Mouse (Mus musculus) heart, embryonic 16.5 days (tissue): Measurements from ENCODE around the gene Ap4b1. TPM values are rescaled to one million over a fixed set of nuclear protein-coding genes. Genes with fewer than 3 reads are reported as not detected.

Experiments
- ATAC-seq: fragments of 200-750 bp; cut with Nextera tagmentation; replicated peaks from 2 replicates; pipeline ENCODE4 v1.8.0; 2017; ENCODE audit warnings: moderate number of reproducible peaks; ENCODE audit not compliant: insufficient read depth, low FRiP score; ENCODE audit errors: extremely low read depth
- H3K27ac ChIP-seq: fragments of 300-500 bp; sonication (generic); 2 replicates; pipeline ENCODE4 v1.5.1; 2014; ENCODE audit warnings: mild to moderate bottlenecking, low read length, control low read depth, moderate library complexity
- H3K27me3 ChIP-seq: fragments of 300-500 bp; sonication (generic); 2 replicates; pipeline ENCODE4 v1.6.1; 2014; ENCODE audit warnings: low read length, mixed read lengths; ENCODE audit not compliant: control insufficient read depth, insufficient read depth
- H3K36me3 ChIP-seq: fragments of 300-500 bp; sonication (generic); 2 replicates; pipeline ENCODE4 v1.6.1; 2014; ENCODE audit not compliant: control insufficient read depth, insufficient read depth
- H3K4me1 ChIP-seq: fragments of 300-500 bp; sonication (generic); 2 replicates; pipeline ENCODE4 v1.6.1; 2014; ENCODE audit warnings: low read length, mixed read lengths; ENCODE audit not compliant: control insufficient read depth, insufficient read depth
- H3K4me2 ChIP-seq: fragments of 300-500 bp; sonication (generic); 2 replicates; pipeline ENCODE4 v1.6.1; 2014; ENCODE audit warnings: low read depth, mild to moderate bottlenecking, control low read depth, low read length
- H3K4me3 ChIP-seq: fragments of 300-500 bp; sonication (generic); 2 replicates; pipeline ENCODE4 v1.5.1; 2014; ENCODE audit warnings: mild to moderate bottlenecking, control low read depth, low read length
- H3K9ac ChIP-seq: fragments of 300-500 bp; sonication (generic); 2 replicates; pipeline ENCODE4 v1.6.1; 2014; ENCODE audit warnings: low read length, control low read depth
- H3K9me3 ChIP-seq: fragments of 300-500 bp; sonication (generic); replicated peaks from 2 replicates; pipeline ENCODE4 v1.6.1; 2016; ENCODE audit warnings: low read length; ENCODE audit not compliant: control insufficient read depth
- WGBS: fragments of 180-500 bp; shearing (Covaris S2); extraction: QIAGEN DNeasy Blood & Tissue Kit; methylation state at CpG from one replicate; pipeline ENCODE4 v1.1.7; 2014; 5-methylcytosine and 5-hydroxymethylcytosine counted together
- polyA plus RNA-seq: library from polyadenylated mRNA; unstranded; fragments of >200 nt; fragmentation: Nextera tagmentation; extraction: Ambion mirVana; gene quantifications from 2 replicates; pipeline ENCODE4 v1.2.1, GENCODE M21; 2015

Gene Ap4b1
- polyA plus RNA-seq, 1 experiment from 2014 or later = 17.2 TPM

GRCm38 (mm10) chr3:103779183-103779582, 30.1 kb upstream of the Ap4b1 start:
- H3K9ac ChIP-seq = no peak overlapping the region
- 77% methylated on average over 7 of the region's 7 CpGs for WGBS

GRCm38 (mm10) chr3:103780271-103780670, 29.0 kb upstream of the Ap4b1 start:
- H3K4me3 ChIP-seq = no peak overlapping the region
- H3K27ac ChIP-seq = no peak overlapping the region
- H3K4me2 ChIP-seq = no peak overlapping the region
- H3K36me3 ChIP-seq = peaks cover 8% of the 10 kb centered on the region
- H3K27me3 ChIP-seq = no peaks in the 10 kb centered on the region
- H3K4me1 ChIP-seq = peaks cover 15% of the 10 kb centered on the region
- no peak for ATAC-seq
- no peaks in the 10 kb centered on the region for H3K9me3 ChIP-seq
- WGBS = 88% methylated on average over 3 of the region's 3 CpGs
- no peak overlapping the region for H3K9ac ChIP-seq

More at GRCm38 (mm10) chr3:103779183-103779582, 30.1 kb upstream of the Ap4b1 start:
- Histone ChIP-seq H3K27me3 (no peaks in the 10 kb centered on the region), H3K27ac (0 out of 2 replicates have a peak overlapping the region, but pooled peaks have one; percentile 5), H3K4me2 (no peak overlapping the region), H3K4me3 (no peak overlapping the region), H3K9me3 (no peaks in the 10 kb centered on the region), H3K36me3 (peaks cover 8% of the 10 kb centered on the region), H3K4me1 (peaks cover 14% of the 10 kb centered on the region)
- no peak for ATAC-seq

GRCm38 (mm10) chr3:103780777-103781176, 28.5 kb upstream of the Ap4b1 start:
- Histone ChIP-seq H3K4me1 (peaks cover 18% of the 10 kb centered on the region), H3K27me3 (no peaks in the 10 kb centered on the region), H3K4me2 (no peak overlapping the region), H3K4me3 (no peak overlapping the region), H3K9ac (no peak overlapping the region), H3K27ac (no peak overlapping the region), H3K9me3 (no peaks in the 10 kb centered on the region), H3K36me3 (peaks cover 8% of the 10 kb centered on the region)
- WGBS = 66% methylated on average over 5 of the region's 5 CpGs
- no peak for ATAC-seq

- Histone ChIP-seq H3K4me2 (no peak overlapping the region), H3K4me3 (no peak overlapping the region), H3K9ac (no peak overlapping the region), H3K27ac (no peak overlapping the region), H3K9me3 (no peaks in the 10 kb centered on the region), H3K27me3 (no peaks in the 10 kb centered on the region), H3K4me1 (peaks cover 22% of the 10 kb centered on the region), H3K36me3 (0 out of 2 replicates have a peak, but pooled peaks cover 2% of the 10 kb centered on the region)
- WGBS = 82% methylated on average over 4 of the region's 4 CpGs
- no peak for ATAC-seq
Observed at GRCm38 (mm10) chr3:103782844-103783609, 26.3 kb upstream of the Ap4b1 start.

GRCm38 (mm10) chr3:103787225-103787624, 22.1 kb upstream of the Ap4b1 start:
- H3K27ac ChIP-seq = 0 out of 2 replicates have a peak overlapping the region, but pooled peaks have one; percentile 5
- H3K36me3 ChIP-seq = 0 out of 2 replicates have a peak, but pooled peaks cover 2% of the 10 kb centered on the region
- no peak overlapping the region for H3K9ac ChIP-seq
- H3K9me3 ChIP-seq = no peaks in the 10 kb centered on the region
- WGBS = 66% methylated on average over 7 of the region's 7 CpGs
- H3K4me1 ChIP-seq = peaks cover 28% of the 10 kb centered on the region
- H3K4me2 ChIP-seq = no peak overlapping the region
- H3K4me3 ChIP-seq = no peak overlapping the region
- no peaks in the 10 kb centered on the region for H3K27me3 ChIP-seq
- ATAC-seq = no peak

GRCm38 (mm10) chr3:103789096-103789495, 20.2 kb upstream of the Ap4b1 start:
- Histone ChIP-seq H3K4me3 (peak overlapping the region; percentile 92), H3K36me3 (0 out of 2 replicates have a peak, but pooled peaks cover 2% of the 10 kb centered on the region), H3K27me3 (no peaks in the 10 kb centered on the region), H3K9ac (no peak overlapping the region), H3K4me2 (peak overlapping the region; percentile 89), H3K4me1 (peaks cover 23% of the 10 kb centered on the region), H3K27ac (peak overlapping the region; percentile 55), H3K9me3 (no peaks in the 10 kb centered on the region)
- WGBS = 74% methylated on average over 7 of the region's 7 CpGs
- no peak for ATAC-seq

- under 1% methylated on average over 14 of the region's 14 CpGs for WGBS
- Histone ChIP-seq H3K4me1 (peaks cover 23% of the 10 kb centered on the region), H3K36me3 (0 out of 2 replicates have a peak, but pooled peaks cover 2% of the 10 kb centered on the region), H3K27ac (peak overlapping the region; percentile 91), H3K4me3 (peak overlapping the region; percentile 92), H3K27me3 (no peaks in the 10 kb centered on the region), H3K4me2 (peak overlapping the region; percentile 89), H3K9me3 (no peaks in the 10 kb centered on the region), H3K9ac (peak overlapping the region; percentile 98)
- no peak for ATAC-seq
Observed at GRCm38 (mm10) chr3:103789891-103790345, 19.4 kb upstream of the Ap4b1 start.

GRCm38 (mm10) chr3:103790346-103791145, 18.8 kb upstream of the Ap4b1 start:
- peaks cover 20% of the 10 kb centered on the region for H3K4me1 ChIP-seq
- peak overlapping the region; percentile 91 for H3K27ac ChIP-seq
- ATAC-seq = peak; percentile 66
- peak overlapping the region; percentile 98 for H3K9ac ChIP-seq
- H3K27me3 ChIP-seq = no peaks in the 10 kb centered on the region
- H3K36me3 ChIP-seq = 0 out of 2 replicates have a peak, but pooled peaks cover 2% of the 10 kb centered on the region
- H3K4me2 ChIP-seq = peak overlapping the region; percentile 89
- peak overlapping the region; percentile 92 for H3K4me3 ChIP-seq
- no peaks in the 10 kb centered on the region for H3K9me3 ChIP-seq
- WGBS = under 1% methylated on average over 51 of the region's 61 CpGs
